Mouse (Mus musculus): Measurements from ENCODE around the gene Lin7a.

Lin7a gene

GRCm38 (mm10) chr10:107251801-107252502, 19.5 kb upstream of the Lin7a start:
- no peak for DNase-seq (ENCODE audit: low read depth, low spot score)

DNA sequence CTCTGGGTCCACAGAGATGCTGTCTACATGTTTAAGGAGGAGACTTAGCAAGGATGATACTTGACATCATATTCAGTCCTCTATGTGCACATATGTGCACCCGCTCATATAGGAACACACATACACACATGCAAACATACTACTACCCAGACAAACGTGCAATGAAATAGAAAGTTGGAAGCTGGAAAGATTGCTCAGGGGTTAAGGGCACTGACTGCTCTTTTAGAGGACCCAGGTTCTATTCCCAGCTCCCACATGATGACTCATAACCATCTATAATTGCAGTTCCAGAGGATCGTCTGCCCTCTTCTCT, 19.0 kb upstream of the Lin7a start:
- DNase-seq (ENCODE audit: low read depth, low spot score): no peak

DNA sequence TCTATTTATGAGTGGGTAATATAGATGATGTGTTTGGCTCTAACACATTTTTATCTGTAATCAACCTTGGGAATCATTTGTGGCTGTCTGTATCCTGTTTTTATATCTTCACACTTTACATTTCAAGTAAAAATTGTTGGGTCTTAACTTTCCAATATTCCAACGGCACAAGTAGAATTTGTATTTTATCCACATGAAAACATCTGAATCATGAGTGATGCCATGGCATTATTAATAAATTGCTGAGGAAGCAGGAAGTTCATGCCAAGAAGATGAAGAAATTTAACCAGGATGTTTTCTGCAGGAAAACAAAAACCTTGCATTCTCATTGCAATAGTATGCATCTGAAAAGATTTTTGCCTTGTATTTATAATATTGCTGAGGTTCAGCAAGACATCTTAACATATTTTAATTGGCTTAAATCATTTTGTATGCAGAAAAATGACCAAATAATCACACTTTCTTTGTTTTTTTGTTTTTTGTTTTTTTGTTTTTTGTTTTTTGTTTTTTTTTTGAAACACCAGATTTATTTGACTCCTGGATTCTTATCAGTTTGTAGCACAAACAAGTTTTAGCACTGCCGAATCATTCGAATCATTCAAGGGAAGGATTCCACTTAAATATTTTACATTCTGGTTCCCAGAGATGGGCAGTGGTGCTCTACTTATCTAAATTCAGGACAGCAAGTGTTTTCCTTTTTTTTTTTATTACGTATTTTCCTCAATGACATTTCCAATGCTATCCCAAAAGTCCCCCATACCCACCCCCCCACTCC, 18.1 kb upstream of the Lin7a start:
- DNase-seq (ENCODE audit: low read depth, low spot score): no peak

- DNase-seq (ENCODE audit: low read depth, low spot score): no peak
These were observed 16.8 kb upstream of the Lin7a start for GRCm38 (mm10) chr10:107254656-107255055.

DNA sequence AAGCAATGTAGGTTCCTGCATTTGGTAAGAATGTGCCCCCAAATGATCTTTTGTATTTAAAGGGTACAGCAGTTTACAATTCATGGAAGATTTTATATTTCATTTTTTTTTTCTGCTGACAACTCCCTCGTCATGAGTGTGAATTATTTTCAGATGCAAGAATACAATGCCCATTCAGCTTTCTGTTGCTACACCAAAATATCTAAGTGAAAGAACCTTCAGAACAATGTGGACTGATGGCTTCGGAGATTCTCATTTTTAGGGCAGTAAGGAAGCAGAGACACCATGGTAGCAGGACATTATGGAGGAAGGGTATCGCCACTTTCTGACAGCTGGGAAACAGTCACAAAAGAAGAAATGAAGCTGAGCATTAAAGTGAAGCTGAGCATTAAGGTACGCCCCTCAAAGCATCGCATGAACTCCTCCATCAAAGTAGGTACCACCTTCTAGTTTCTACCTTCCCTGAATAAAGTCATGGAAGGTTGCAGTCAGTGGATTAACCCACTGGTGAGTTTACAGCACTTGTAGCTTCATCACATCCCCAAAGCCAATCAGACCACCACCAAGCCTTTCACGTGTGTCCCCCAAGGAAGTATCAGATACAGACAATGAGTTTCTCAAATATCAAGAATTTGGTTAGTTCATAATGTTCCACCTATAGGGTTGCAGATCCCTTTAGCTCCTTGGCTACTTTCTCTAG, 16.0 kb upstream of the Lin7a start:
- DNase-seq (ENCODE audit: low read depth, low spot score): no peak

DNA sequence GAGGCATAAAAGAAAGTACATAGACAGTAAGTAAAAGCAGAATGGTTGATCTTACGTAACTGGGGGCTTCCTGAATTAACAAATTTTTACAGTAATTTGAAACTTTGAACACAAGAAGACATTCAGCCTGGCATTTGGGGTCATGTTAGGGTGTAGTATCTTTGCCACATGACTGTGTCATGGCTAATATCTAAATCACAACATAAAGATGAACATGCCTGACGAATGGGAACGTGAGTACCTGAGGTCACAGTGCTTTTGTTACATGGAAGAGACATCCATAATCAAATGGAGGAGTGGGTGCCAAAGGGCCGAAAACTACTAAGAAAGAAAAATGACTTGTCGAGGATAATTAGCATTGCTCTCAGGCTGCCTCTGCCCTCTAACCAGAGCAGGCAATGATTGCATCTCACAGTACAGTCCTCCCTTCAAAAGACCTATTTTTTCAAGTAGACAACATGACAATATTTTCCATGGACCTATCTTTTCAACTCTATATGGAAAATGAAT, 15.0 kb upstream of the Lin7a start:
- DNase-seq (ENCODE audit: low read depth, low spot score): no peak

DNA sequence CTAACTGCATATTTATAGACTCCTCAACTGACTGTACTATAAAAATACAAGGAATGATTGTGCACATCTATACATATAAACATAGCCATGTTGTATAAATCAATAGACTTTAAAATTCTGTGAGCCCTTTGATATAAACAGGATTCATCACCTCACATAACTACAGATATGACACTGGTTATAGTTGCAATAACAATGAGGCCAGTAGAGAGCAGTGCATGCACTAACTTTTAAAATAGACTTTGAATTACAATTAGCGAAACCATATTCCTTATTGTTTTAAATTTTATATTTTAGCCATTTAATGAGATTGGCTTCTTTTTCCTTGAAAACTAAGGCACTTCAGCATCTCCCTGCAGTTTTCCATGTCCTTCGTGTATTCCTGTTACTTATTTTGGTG, 11.1 kb upstream of the Lin7a start:
- DNase-seq (ENCODE audit: low read depth, low spot score): no peak

DNA sequence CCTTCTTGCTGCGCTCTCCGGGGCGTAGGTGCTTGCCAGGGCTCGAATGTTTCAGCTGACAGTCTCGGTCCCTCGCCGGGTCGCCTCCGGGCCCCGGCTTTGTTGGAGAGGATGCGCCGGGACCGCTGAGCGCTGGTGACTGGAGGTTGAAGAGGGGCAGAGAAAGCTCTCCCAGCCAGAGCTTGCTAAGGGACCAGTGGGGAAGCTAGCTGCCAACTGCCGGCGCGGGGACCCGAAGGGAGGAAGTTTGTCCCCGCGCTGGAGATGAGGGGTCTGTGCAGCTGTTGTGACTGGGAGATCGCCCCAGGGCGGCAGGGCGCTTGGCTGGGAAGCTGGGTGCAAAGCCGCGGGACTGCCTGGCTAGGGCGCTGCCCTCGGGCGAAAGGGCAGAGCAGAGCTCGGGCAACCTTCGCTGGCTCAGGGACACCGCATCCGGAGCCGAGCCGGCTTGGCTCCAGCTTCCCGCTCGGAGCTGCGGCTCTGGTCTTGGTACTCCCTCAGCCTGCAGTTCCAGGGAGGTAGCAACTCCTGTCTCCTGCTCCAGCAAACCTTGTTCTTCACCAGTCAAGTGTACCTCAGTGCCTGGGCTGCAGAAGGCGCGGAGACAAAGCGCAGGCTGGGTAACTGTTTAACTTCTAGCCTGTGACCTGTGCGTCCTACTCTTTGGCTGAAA, 781 bp downstream of the Lin7a start:
- DNase-seq (ENCODE audit: low read depth, low spot score): peak; percentile 50

DNA sequence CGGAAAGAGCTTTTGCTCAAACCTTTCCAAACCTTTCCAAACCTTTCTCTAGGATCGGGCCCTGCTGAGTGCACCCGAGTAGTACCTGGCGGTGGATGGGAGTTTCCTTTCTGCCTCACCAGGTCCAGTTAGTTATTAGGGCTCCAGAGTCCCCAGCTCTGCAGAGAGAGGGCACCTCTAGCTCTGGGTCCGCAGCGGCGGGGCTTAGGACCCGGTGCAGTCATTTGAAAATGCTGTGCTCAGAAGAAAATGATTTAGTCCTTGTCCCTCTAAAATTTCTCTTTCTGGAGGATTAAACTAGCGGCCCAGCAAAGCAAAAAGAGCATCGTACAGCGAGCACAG, 1.3 kb downstream of the Lin7a start:
- DNase-seq (ENCODE audit: low read depth, low spot score): no peak

- DNase-seq (ENCODE audit: low read depth, low spot score): peak; percentile 45
These were observed 2.4 kb downstream of the Lin7a start for GRCm38 (mm10) chr10:107273848-107274247.

DNA sequence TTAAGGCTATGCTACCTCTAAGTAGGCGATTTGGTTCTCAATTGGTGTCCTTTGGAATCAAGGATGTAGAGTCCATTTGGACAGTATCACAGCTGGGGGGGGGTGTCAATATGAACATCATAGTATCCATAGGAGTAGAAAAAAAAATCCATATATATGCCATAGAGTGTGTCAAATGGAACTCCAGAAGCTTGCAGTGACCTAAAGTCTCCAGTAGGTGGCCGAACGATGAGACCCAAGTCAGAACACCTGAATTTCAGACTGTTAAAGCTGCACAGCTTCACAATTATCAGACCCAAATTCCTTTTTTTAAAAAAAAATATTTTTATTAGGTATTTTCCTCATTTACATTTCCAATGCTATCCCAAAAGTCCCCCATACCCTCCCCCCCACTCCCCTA, 3.3 kb downstream of the Lin7a start:
- peak; percentile 50 for DNase-seq (ENCODE audit: low read depth, low spot score)

- no peak for DNase-seq (ENCODE audit: low read depth, low spot score)
These were observed 5.2 kb downstream of the Lin7a start for GRCm38 (mm10) chr10:107276647-107277046.

GRCm38 (mm10) chr10:107293934-107294664, 22.6 kb downstream of the Lin7a start:
- DNase-seq (ENCODE audit: low read depth, low spot score): no peak

GRCm38 (mm10) chr10:107300587-107301248, 29.2 kb downstream of the Lin7a start:
- DNase-seq (ENCODE audit: low read depth, low spot score): no peak

- DNase-seq (ENCODE audit: low read depth, low spot score): no peak
These were observed 39.5 kb downstream of the Lin7a start for GRCm38 (mm10) chr10:107310964-107311490.

GRCm38 (mm10) chr10:107312609-107313008, 41.1 kb downstream of the Lin7a start:
- no peak for DNase-seq (ENCODE audit: low read depth, low spot score)

- DNase-seq (ENCODE audit: low read depth, low spot score): no peak
These were observed 41.9 kb downstream of the Lin7a start for GRCm38 (mm10) chr10:107313395-107313794.

DNA sequence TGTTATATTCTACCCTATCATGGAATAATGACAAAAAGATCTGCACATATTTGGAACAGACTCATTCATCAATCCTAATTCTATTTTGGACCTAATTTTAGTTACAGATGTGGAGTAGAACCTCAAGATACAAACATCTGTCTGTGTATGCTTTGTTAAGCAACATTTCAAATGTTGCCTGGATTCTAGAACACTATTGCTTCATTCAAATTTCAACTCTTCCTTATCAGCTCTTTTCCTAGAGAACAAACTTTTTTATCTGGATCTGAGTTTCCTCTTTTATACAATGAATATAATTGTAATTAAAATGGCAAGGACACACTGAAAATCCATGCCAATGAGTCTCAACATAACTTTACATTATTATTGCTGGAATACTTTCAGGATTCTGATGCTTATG, 43.8 kb downstream of the Lin7a start:
- DNase-seq (ENCODE audit: low read depth, low spot score): no peak

GRCm38 (mm10) chr10:107315681-107316080, 44.2 kb downstream of the Lin7a start:
- no peak for DNase-seq (ENCODE audit: low read depth, low spot score)

DNA sequence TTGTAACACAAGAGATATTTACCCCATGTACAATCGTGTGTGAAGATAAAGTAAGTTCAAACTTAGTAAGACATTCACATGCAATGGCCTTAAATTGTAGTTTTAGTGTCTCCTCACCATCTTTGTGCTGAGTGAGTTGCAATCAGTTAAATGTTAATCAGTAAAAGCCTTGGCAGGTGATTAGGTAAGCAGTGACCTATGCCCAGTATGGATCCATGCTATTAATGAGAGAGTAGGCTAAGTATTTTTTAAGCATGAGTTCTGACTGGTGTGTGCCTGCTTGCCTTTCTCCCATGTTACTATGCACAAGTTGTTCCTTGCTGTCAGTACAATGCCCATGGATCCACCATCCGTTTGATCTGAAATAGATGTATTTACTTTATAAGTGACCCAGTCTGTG, 44.6 kb downstream of the Lin7a start:
- no peak for DNase-seq (ENCODE audit: low read depth, low spot score)

DNA sequence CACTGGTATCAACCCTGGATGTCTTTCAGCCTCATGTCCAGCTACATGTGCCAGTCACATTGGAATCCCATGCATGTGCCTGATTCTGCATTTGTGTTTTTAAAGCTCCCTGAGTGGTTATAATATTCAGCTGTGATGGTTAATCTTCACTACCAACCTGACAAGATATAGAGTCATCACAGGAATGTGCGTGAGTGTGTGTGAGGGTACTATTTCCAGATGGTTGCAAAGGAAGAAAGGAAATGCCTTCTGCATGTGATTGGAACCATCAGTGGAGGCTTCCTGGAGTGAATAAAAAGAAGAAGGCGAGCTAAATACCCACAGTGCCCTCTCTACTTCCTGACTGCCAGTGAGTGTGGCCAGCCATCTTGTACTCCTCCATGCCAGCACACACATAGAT, 48.2 kb downstream of the Lin7a start:
- DNase-seq (ENCODE audit: low read depth, low spot score): no peak

Data from R1 (cell line).